1 mouse cellular context compared by ENCODE assay signal in the genomic region with DNA sequence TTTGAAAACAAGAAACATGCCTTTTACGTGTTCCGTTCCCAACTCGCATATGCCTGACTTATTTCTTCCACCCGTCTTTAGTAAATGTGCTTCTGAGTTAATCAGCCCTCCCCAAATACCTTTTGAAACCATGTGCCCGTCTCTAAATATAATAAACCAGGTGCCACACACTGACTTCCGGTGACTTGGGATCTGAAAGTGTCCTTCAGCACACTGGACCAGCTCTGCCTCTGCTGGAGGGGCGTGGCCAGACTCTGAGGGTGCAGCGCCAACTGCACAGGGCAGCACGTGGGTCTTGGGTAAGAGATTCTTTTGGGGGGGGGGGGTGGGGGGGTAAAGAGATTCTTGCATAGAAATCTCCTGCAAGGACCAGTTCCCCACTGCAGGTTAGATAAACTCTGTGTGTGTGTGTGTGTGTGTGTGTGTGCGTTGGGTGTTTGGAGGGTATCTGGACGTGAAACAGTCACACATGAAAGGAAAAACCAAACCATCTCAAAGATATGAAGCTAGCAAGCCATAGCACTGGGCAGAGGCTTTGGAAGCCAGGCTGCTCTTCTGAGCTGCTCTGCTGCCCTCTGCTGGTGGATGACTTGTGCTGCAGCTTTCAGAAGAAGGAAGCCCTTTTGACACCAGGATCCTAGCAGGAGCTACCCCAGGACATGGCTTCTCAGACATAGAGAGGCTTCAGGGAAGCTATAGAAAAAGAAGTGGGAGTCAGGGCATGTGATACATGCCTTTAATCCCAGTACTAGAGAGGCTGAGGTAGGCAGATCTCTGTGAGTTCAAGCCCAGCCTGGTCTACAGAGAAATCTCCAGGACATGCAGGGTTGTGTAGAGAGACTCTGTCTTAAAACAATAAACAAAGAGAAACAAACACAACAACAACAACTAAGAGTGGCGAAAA.
TF ChIP-seq lines count a peak whose summit lies in the region.

No protein-coding gene starts in this region.

TF ChIP-seq in myocyte, 11 proteins besides CTCF, POLR2A, EP300 and RAD21 (continued from another document):
- no peak for TF ChIP-seq TCF12 (IDR thresholded peaks at IDR 0.05; ENCODE audit: insufficient read depth, poor library complexity, severe bottlenecking)
- no peak for TF ChIP-seq POLR2AphosphoS2 (IDR thresholded peaks at IDR 0.05; ENCODE audit: insufficient read length, low read depth)
TF ChIP-seq in myocyte: peak in this region for 0.
